Mouse (Mus musculus) left cerebral cortex, adult 18-20 months (tissue): ENCODE measurements at regions not wholly inside any gene's neighbourhood (a gene's known extent, or its start where the extent isn't known, plus 50 kb on each side); places are given as distances from the start of the nearest gene placed in this dataset.
A peak's percentile ranks its signal among the peaks of the same experiment; 100 is the strongest.

Source experiments
- DNase-seq, 2 experiments: peaks; one replicate each; pipeline ENCODE4 v3.0.0; 2021 to 2022; ENCODE audit warnings: low spot score in 2 of 2, mixed read lengths in 1 of 2

- DNase-seq, result no peak
These were observed 630.5 kb downstream of the Nedd1 start for GRCm38 (mm10) chr10:92091480-92092395.

GRCm38 (mm10) chr10:92082111-92082510, 640.1 kb downstream of the Nedd1 start:
- no peak for DNase-seq

- DNase-seq, result no peak
These were observed 641.0 kb downstream of the Nedd1 start for GRCm38 (mm10) chr10:92081199-92081598.

- DNase-seq, result no peak
These were observed 642.8 kb downstream of the Nedd1 start for GRCm38 (mm10) chr10:92079421-92079820.

GRCm38 (mm10) chr10:92077291-92077690, 644.9 kb downstream of the Nedd1 start:
- DNase-seq, result no peak

GRCm38 (mm10) chr10:92076754-92077153, 645.5 kb downstream of the Nedd1 start:
- DNase-seq, result no peak

GRCm38 (mm10) chr10:92075469-92075868, 646.8 kb downstream of the Nedd1 start:
- no peak for DNase-seq

- DNase-seq, result no peak
These were observed 647.4 kb downstream of the Nedd1 start for GRCm38 (mm10) chr10:92074698-92075394.

- no peak for DNase-seq
These were observed 648.3 kb downstream of the Nedd1 start for GRCm38 (mm10) chr10:92073873-92074390.

GRCm38 (mm10) chr10:92044783-92045182, 677.4 kb downstream of the Nedd1 start:
- DNase-seq, result no peak

GRCm38 (mm10) chr10:92036176-92036575, 686.0 kb downstream of the Nedd1 start:
- peak in 1 of 2 experiments; percentile 10 for DNase-seq

GRCm38 (mm10) chr10:92030221-92030620, 692.0 kb downstream of the Nedd1 start:
- no peak for DNase-seq

GRCm38 (mm10) chr10:92024203-92024602, 698.0 kb downstream of the Nedd1 start:
- DNase-seq, result no peak

- DNase-seq, result no peak
These were observed 701.2 kb downstream of the Nedd1 start for GRCm38 (mm10) chr10:92021036-92021435.

- DNase-seq, result no peak
These were observed 712.7 kb downstream of the Nedd1 start for GRCm38 (mm10) chr10:92009551-92009950.

- DNase-seq, result no peak
These were observed 714.3 kb downstream of the Nedd1 start for GRCm38 (mm10) chr10:92007891-92008290.

GRCm38 (mm10) chr10:92006467-92006866, 715.8 kb downstream of the Nedd1 start:
- no peak for DNase-seq

GRCm38 (mm10) chr10:91991040-91991439, 731.2 kb downstream of the Nedd1 start:
- no peak for DNase-seq

- DNase-seq, result no peak
These were observed 733.9 kb downstream of the Nedd1 start for GRCm38 (mm10) chr10:91988364-91988763.

GRCm38 (mm10) chr10:91979841-91980240, 742.4 kb downstream of the Nedd1 start:
- DNase-seq, result no peak

- no peak for DNase-seq
These were observed 750.3 kb downstream of the Nedd1 start for GRCm38 (mm10) chr10:91971951-91972350.
